Mouse (Mus musculus) forebrain, embryonic 12.5 days (tissue): ENCODE measurements around the gene Unc13a. TPM values are rescaled to one million over a fixed set of nuclear protein-coding genes. Genes with fewer than 3 reads are reported as not detected.
A peak's percentile ranks its signal among the peaks of the same experiment; 100 is the strongest.

Experiments
- ATAC-seq: fragments of 200-750 bp; cut with Nextera tagmentation; 2 replicates; pipeline ENCODE4 v1.8.0; 2017; ENCODE audit warnings: moderate TSS enrichment; ENCODE audit not compliant: low FRiP score
- H3K27ac ChIP-seq: fragments of 300-500 bp; sonication (generic); 2 replicates; pipeline ENCODE4 v1.5.1; 2016; ENCODE audit warnings: mild to moderate bottlenecking
- H3K27me3 ChIP-seq: fragments of 300-500 bp; sonication (generic); 2 replicates; pipeline ENCODE4 v1.6.1; 2016; ENCODE audit warnings: mild to moderate bottlenecking
- H3K36me3 ChIP-seq: fragments of 300-500 bp; sonication (generic); replicated peaks from 2 replicates; pipeline ENCODE4 v1.6.1; 2016; ENCODE audit warnings: mild to moderate bottlenecking
- H3K4me1 ChIP-seq: fragments of 300-500 bp; sonication (generic); 2 replicates; pipeline ENCODE4 v1.6.1; 2016
- H3K4me2 ChIP-seq: fragments of 300-500 bp; sonication (generic); 2 replicates; pipeline ENCODE4 v1.6.1; 2016; ENCODE audit warnings: mild to moderate bottlenecking, moderate library complexity
- H3K4me3 ChIP-seq: fragments of 300-500 bp; sonication (generic); replicated peaks from 2 replicates; pipeline ENCODE4 v1.5.1; 2016; ENCODE audit warnings: mild to moderate bottlenecking
- H3K9ac ChIP-seq: fragments of 300-500 bp; sonication (generic); 2 replicates; pipeline ENCODE4 v1.6.1; 2016; ENCODE audit warnings: mild to moderate bottlenecking
- H3K9me3 ChIP-seq: fragments of 300-500 bp; sonication (generic); 2 replicates; pipeline ENCODE4 v1.6.1; 2016
- WGBS: fragments of 180-500 bp; shearing (Covaris S2); methylation state at CpG from one replicate; pipeline ENCODE4 v1.1.7; 2016; 5-methylcytosine and 5-hydroxymethylcytosine counted together
- microRNA-seq: library from miRNA; unstranded; fragments of <30 nt; microRNA quantifications from one replicate; pipeline ENCODE4, GENCODE M21; 2017
- polyA plus RNA-seq: library from polyadenylated mRNA; unstranded; fragments of >200 nt; fragmentation: Nextera tagmentation; extraction: Ambion mirVana; gene quantifications from 2 replicates; pipeline ENCODE4 v1.2.1, GENCODE M21; 2016

The Unc13a gene
- polyA plus RNA-seq, 1 experiment from 2014 or later: 13.7 TPM

- Histone ChIP-seq H3K36me3 (peaks cover 12% of the 10 kb centered on the region), H3K27me3 (0 out of 2 replicates have a peak, but pooled peaks cover 6% of the 10 kb centered on the region), H3K4me2 (peak overlapping the region; percentile 93), H3K4me1 (peaks cover 24% of the 10 kb centered on the region), H3K9me3 (no peaks in the 10 kb centered on the region), H3K9ac (peak overlapping the region; percentile 93), H3K4me3 (peak overlapping the region; percentile 90), H3K27ac (no peak overlapping the region)
- 35% methylated on average over 5 of the region's 5 CpGs for WGBS
- ATAC-seq: no peak
These were observed 80.5 kb downstream of the Unc13a start for GRCm38 (mm10) chr8:71591017-71591416.

- ATAC-seq: no peak
These were observed 82.8 kb downstream of the Unc13a start for GRCm38 (mm10) chr8:71588762-71589161.

GRCm38 (mm10) chr8:71586891-71587290, 84.7 kb downstream of the Unc13a start:
- H3K4me2 ChIP-seq: no peak overlapping the region
- 84% methylated on average over 2 of the region's 2 CpGs for WGBS
- H3K9ac ChIP-seq: no peak overlapping the region
- 0 out of 2 replicates have a peak, but pooled peaks cover 6% of the 10 kb centered on the region for H3K27me3 ChIP-seq
- H3K4me1 ChIP-seq: peaks cover 9% of the 10 kb centered on the region
- ATAC-seq: no peak
- H3K4me3 ChIP-seq: no peak overlapping the region
- H3K27ac ChIP-seq: no peak overlapping the region
- no peaks in the 10 kb centered on the region for H3K9me3 ChIP-seq
- peaks cover 33% of the 10 kb centered on the region for H3K36me3 ChIP-seq

More at GRCm38 (mm10) chr8:71588762-71589161, 82.8 kb downstream of the Unc13a start:
- H3K4me2 ChIP-seq: no peak overlapping the region
- no peak overlapping the region for H3K4me3 ChIP-seq
- 75% methylated on average over 3 of the region's 3 CpGs for WGBS
- peaks cover 20% of the 10 kb centered on the region for H3K4me1 ChIP-seq
- no peak overlapping the region for H3K9ac ChIP-seq
- H3K36me3 ChIP-seq: peaks cover 33% of the 10 kb centered on the region
- no peak overlapping the region for H3K27ac ChIP-seq
- H3K27me3 ChIP-seq: 0 out of 2 replicates have a peak, but pooled peaks cover 6% of the 10 kb centered on the region
- H3K9me3 ChIP-seq: no peaks in the 10 kb centered on the region

- Histone ChIP-seq H3K27me3 (0 out of 2 replicates have a peak, but pooled peaks cover 3% of the 10 kb centered on the region), H3K4me1 (peaks cover 10% of the 10 kb centered on the region), H3K9me3 (no peaks in the 10 kb centered on the region), H3K4me3 (no peak overlapping the region), H3K36me3 (peaks cover 27% of the 10 kb centered on the region), H3K4me2 (no peak overlapping the region), H3K9ac (no peak overlapping the region), H3K27ac (0 out of 2 replicates have a peak overlapping the region, but pooled peaks have one; percentile 31)
- 21% methylated on average over 9 of the region's 9 CpGs for WGBS
- no peak for ATAC-seq
These were observed 91.4 kb downstream of the Unc13a start for GRCm38 (mm10) chr8:71580201-71580600.

- H3K27me3 ChIP-seq: 0 out of 2 replicates have a peak, but pooled peaks cover 3% of the 10 kb centered on the region
- H3K27ac ChIP-seq: no peak overlapping the region
- WGBS: 86% methylated on average over 14 of the region's 14 CpGs
- H3K9me3 ChIP-seq: no peaks in the 10 kb centered on the region
- H3K36me3 ChIP-seq: peaks cover 20% of the 10 kb centered on the region
- H3K4me3 ChIP-seq: no peak overlapping the region
- no peak overlapping the region for H3K4me2 ChIP-seq
- no peak for ATAC-seq
- H3K4me1 ChIP-seq: peaks cover 10% of the 10 kb centered on the region
- H3K9ac ChIP-seq: no peak overlapping the region
These were observed 92.1 kb downstream of the Unc13a start for GRCm38 (mm10) chr8:71579476-71579875.

GRCm38 (mm10) chr8:71579009-71579408, 92.5 kb downstream of the Unc13a start:
- Histone ChIP-seq H3K4me2 (no peak overlapping the region), H3K36me3 (peaks cover 15% of the 10 kb centered on the region), H3K4me1 (peaks cover 10% of the 10 kb centered on the region), H3K27ac (no peak overlapping the region), H3K9me3 (no peaks in the 10 kb centered on the region), H3K4me3 (no peak overlapping the region), H3K27me3 (0 out of 2 replicates have a peak, but pooled peaks cover 3% of the 10 kb centered on the region), H3K9ac (no peak overlapping the region)
- WGBS: 86% methylated on average over 1 of the region's 1 CpGs
- no peak for ATAC-seq

GRCm38 (mm10) chr8:71577856-71578387, 93.6 kb downstream of the Unc13a start:
- H3K4me2 ChIP-seq: no peak overlapping the region
- peaks cover 15% of the 10 kb centered on the region for H3K4me1 ChIP-seq
- H3K27me3 ChIP-seq: 0 out of 2 replicates have a peak, but pooled peaks cover 3% of the 10 kb centered on the region
- WGBS: 79% methylated on average over 4 of the region's 4 CpGs
- ATAC-seq: no peak
- H3K36me3 ChIP-seq: peaks cover 15% of the 10 kb centered on the region
- H3K27ac ChIP-seq: no peak overlapping the region
- H3K4me3 ChIP-seq: no peak overlapping the region
- no peaks in the 10 kb centered on the region for H3K9me3 ChIP-seq
- H3K9ac ChIP-seq: no peak overlapping the region

GRCm38 (mm10) chr8:71575020-71575419, 96.5 kb downstream of the Unc13a start:
- no peak for ATAC-seq
- WGBS: 75% methylated on average over 1 of the region's 1 CpGs
- no peaks in the 10 kb centered on the region for H3K9me3 ChIP-seq
- H3K27ac ChIP-seq: no peak overlapping the region
- H3K4me2 ChIP-seq: no peak overlapping the region
- peaks cover 30% of the 10 kb centered on the region for H3K4me1 ChIP-seq
- H3K4me3 ChIP-seq: no peak overlapping the region
- H3K9ac ChIP-seq: no peak overlapping the region
- no peaks in the 10 kb centered on the region for H3K27me3 ChIP-seq
- H3K36me3 ChIP-seq: no peaks in the 10 kb centered on the region

- H3K4me3 ChIP-seq: no peak overlapping the region
- no peak overlapping the region for H3K4me2 ChIP-seq
- no peaks in the 10 kb centered on the region for H3K36me3 ChIP-seq
- no peaks in the 10 kb centered on the region for H3K27me3 ChIP-seq
- no peaks in the 10 kb centered on the region for H3K9me3 ChIP-seq
- peaks cover 28% of the 10 kb centered on the region for H3K4me1 ChIP-seq
- no peak for ATAC-seq
- no peak overlapping the region for H3K9ac ChIP-seq
- no peak overlapping the region for H3K27ac ChIP-seq
- WGBS: 80% methylated on average over 7 of the region's 7 CpGs
These were observed 97.1 kb downstream of the Unc13a start for GRCm38 (mm10) chr8:71574426-71574825.

Small RNA genes lying within 50 kb of the gene (microRNA-seq; reads per million reads assigned to microRNA genes)
- gene Mir6769b: 0.73 reads per million

Other genes with a start within 250 kb of the Unc13a start
- 99.3 and 99.8 TPM in 2 replicates for gene Abhd8, start 208.1 kb downstream of the Unc13a start, polyA plus RNA-seq
- 207 and 219 TPM in 2 replicates for gene Mrpl34, start 206.8 kb downstream of the Unc13a start, polyA plus RNA-seq
- gene Dda1, start 202.6 kb downstream of the Unc13a start, polyA plus RNA-seq: 146 and 155 TPM in 2 replicates
- 11.1 and 13.4 TPM in 2 replicates for gene Ano8, start 185.8 kb downstream of the Unc13a start, polyA plus RNA-seq
- gene Gtpbp3, start 183.7 kb downstream of the Unc13a start, polyA plus RNA-seq: 12.6 and 15.1 TPM in 2 replicates
- 27.6 and 30.2 TPM in 2 replicates for gene Plvap, start 160.0 kb downstream of the Unc13a start, polyA plus RNA-seq
- gene Ccdc194, start 146.0 kb downstream of the Unc13a start, polyA plus RNA-seq: 0.20 and 0.21 TPM in 2 replicates
- 8.4 and 8.5 TPM in 2 replicates for gene Bst2, start 134.3 kb downstream of the Unc13a start, polyA plus RNA-seq
- 48.1 and 52.1 TPM in 2 replicates for gene Mvb12a, start 128.8 kb downstream of the Unc13a start, polyA plus RNA-seq
- 0.19 TPM in 1 of 2 replicates, not detected in the other for gene Tmem221, start 112.9 kb downstream of the Unc13a start, polyA plus RNA-seq
- gene Nxnl1, start 105.2 kb downstream of the Unc13a start, polyA plus RNA-seq: not detected in 2 replicates
- gene Slc27a1, start 102.9 kb downstream of the Unc13a start, polyA plus RNA-seq: 44.6 and 45.2 TPM in 2 replicates
- 199 and 208 TPM in 2 replicates for gene Pgls, start 79.6 kb downstream of the Unc13a start, polyA plus RNA-seq
- gene Fam129c, start 74.1 kb downstream of the Unc13a start, polyA plus RNA-seq: 4.3 and 5.6 TPM in 2 replicates
- gene Colgalt1, start 60.8 kb downstream of the Unc13a start, polyA plus RNA-seq: 42.7 TPM in 2 replicates
- gene Jak3, start 4.5 kb upstream of the Unc13a start, polyA plus RNA-seq: 2.5 and 2.9 TPM in 2 replicates
- gene Insl3, start 17.5 kb upstream of the Unc13a start, polyA plus RNA-seq: not detected in 2 replicates
- gene B3gnt3, start 30.0 kb upstream of the Unc13a start, polyA plus RNA-seq: 0.36 and 0.72 TPM in 2 replicates
- 38.4 and 38.9 TPM in 2 replicates for gene Fcho1, start 54.0 kb upstream of the Unc13a start, polyA plus RNA-seq
- 6.0 and 8.0 TPM in 2 replicates for gene Zfp709, start 210.3 kb upstream of the Unc13a start, polyA plus RNA-seq
- 13.0 and 15.0 TPM in 2 replicates for gene Zfp882, start 236.9 kb upstream of the Unc13a start, polyA plus RNA-seq
- 35.8 and 37.8 TPM in 2 replicates for gene Zfp617, start 236.9 kb upstream of the Unc13a start, polyA plus RNA-seq